Mouse (Mus musculus): Measurements from ENCODE around the gene Krt19. TPM values are rescaled to one million over a fixed set of nuclear protein-coding genes. Genes with fewer than 3 reads are reported as not detected.

Krt19 gene
- not detected in 2 replicates for total RNA-seq (2017)

DNA sequence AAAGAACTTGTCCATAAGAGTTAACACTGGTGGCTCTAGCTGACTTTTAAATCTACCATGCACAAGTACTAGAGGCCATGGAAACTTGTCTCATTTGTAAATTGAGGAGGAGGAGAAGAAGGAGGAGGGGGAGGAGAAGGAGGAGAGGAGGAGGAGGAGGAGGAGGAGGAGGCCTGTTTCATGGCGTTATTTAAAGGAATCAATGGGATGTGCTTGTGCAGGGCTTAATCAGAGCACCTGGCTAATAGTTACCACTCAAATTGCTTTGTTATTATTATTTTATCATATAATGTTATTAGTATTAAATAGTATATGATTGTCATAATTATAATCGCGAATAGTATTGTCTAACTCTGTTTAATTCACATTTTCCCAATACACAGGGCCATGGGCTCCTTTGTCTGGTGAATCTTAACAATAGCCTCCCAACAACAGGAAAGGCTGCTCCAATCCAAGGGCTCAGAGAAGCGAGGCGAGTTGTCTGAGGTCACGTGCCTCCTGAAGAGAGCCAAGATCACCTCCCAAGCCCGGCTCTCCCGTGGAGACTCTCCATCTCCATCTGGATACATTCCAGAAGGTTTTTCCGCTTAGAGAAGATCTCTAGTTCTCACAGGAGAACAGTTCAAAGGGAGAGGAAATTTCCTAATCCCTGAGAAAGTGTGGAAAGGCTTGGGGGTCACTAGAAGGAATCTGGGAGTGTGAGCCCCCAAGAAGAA lies at the start of gene Krt19:
Gene Krt19 (minus strand): TSS at position 51 of the 716 bp plus-strand sequence.
- ATAC-seq (replicated peaks in 1 of 2; ENCODE audit: insufficient read depth in 1 of 2, low FRiP score in 2 of 2, low TSS enrichment in 1 of 2, low read depth in 1 of 2, poor library complexity in 2 of 2, severe bottlenecking in 2 of 2), result no peak

- ATAC-seq (replicated peaks in 1 of 2; ENCODE audit: insufficient read depth in 1 of 2, low FRiP score in 2 of 2, low TSS enrichment in 1 of 2, low read depth in 1 of 2, poor library complexity in 2 of 2, severe bottlenecking in 2 of 2), result no peak
These were observed 44.5 kb upstream of the Krt19 start, which contains the start of gene Krt9 for GRCm38 (mm10) chr11:100192992-100193391. Krt9 (minus strand) TSS chr11:100193246.

- no peak for ATAC-seq (replicated peaks in 1 of 2; ENCODE audit: insufficient read depth in 1 of 2, low FRiP score in 2 of 2, low TSS enrichment in 1 of 2, low read depth in 1 of 2, poor library complexity in 2 of 2, severe bottlenecking in 2 of 2)
These were observed 43.4 kb upstream of the Krt19 start for GRCm38 (mm10) chr11:100191820-100192219.

GRCm38 (mm10) chr11:100186736-100187135 lies 38.3 kb upstream of the Krt19 start:
- no peak for ATAC-seq (replicated peaks in 1 of 2; ENCODE audit: insufficient read depth in 1 of 2, low FRiP score in 2 of 2, low TSS enrichment in 1 of 2, low read depth in 1 of 2, poor library complexity in 2 of 2, severe bottlenecking in 2 of 2)

DNA sequence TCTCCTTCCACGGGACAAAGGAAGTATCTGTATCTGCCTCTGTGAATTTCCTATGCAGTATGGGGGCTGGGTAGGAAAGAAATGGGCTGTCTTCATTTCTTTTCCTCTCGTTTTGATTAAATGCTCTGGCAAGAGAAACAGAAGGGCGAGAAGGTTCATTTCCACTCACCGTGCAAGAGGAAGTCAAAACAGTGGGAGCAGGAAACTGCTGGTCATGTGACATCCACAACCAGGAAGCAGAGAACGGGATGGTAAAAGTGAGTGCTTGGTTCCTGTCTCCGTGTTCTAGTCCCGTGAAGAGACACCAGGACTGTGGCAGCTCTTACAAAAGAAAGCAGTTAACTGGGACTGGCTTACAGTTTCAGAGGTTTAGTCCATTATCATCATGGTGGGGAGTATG lies 33.3 kb upstream of the Krt19 start:
- ATAC-seq (replicated peaks in 1 of 2; ENCODE audit: insufficient read depth in 1 of 2, low FRiP score in 2 of 2, low TSS enrichment in 1 of 2, low read depth in 1 of 2, poor library complexity in 2 of 2, severe bottlenecking in 2 of 2), result no peak

DNA sequence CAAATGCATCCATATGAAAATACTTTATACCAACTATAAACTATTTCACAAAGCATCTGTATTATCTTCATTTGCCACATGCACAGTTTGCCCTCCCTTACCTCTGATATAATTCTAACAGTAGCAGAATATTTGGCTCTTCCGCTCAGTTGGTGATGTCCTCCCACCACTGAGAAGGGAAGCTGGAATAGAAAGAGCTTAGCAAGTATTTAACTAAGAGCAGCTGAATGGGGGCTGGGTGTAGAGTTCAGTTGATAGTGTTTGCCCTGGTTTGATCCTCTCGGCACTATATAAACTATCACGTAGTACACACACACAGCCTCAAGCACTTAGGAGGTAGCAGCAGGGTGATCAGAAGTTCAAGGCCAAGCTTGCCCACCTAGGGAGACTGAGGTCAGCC lies 30.8 kb upstream of the Krt19 start:
- no peak for ATAC-seq (replicated peaks in 1 of 2; ENCODE audit: insufficient read depth in 1 of 2, low FRiP score in 2 of 2, low TSS enrichment in 1 of 2, low read depth in 1 of 2, poor library complexity in 2 of 2, severe bottlenecking in 2 of 2)

DNA sequence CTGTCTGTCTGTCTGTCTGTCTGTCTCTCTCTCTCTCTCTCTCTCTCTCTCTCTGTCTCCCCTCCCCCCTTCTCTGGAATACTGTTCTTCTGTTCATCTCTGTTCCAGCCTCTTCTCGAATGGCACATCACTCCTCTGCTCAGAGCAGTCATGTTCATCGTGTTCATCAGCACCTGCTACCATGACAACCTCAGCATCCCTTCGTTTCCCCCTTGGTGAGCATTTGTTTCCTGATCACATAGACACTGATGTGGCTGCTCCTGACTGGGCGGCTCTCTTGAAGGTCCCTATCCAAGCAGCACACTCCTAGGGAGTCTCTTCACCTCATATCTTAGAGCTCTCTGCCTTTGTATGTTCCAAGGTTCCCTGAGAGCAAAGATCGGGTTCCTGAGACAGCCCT lies 29.8 kb upstream of the Krt19 start:
- no peak for ATAC-seq (replicated peaks in 1 of 2; ENCODE audit: insufficient read depth in 1 of 2, low FRiP score in 2 of 2, low TSS enrichment in 1 of 2, low read depth in 1 of 2, poor library complexity in 2 of 2, severe bottlenecking in 2 of 2)

GRCm38 (mm10) chr11:100176791-100177190 lies 28.3 kb upstream of the Krt19 start:
- ATAC-seq (replicated peaks in 1 of 2; ENCODE audit: insufficient read depth in 1 of 2, low FRiP score in 2 of 2, low TSS enrichment in 1 of 2, low read depth in 1 of 2, poor library complexity in 2 of 2, severe bottlenecking in 2 of 2), result no peak

DNA sequence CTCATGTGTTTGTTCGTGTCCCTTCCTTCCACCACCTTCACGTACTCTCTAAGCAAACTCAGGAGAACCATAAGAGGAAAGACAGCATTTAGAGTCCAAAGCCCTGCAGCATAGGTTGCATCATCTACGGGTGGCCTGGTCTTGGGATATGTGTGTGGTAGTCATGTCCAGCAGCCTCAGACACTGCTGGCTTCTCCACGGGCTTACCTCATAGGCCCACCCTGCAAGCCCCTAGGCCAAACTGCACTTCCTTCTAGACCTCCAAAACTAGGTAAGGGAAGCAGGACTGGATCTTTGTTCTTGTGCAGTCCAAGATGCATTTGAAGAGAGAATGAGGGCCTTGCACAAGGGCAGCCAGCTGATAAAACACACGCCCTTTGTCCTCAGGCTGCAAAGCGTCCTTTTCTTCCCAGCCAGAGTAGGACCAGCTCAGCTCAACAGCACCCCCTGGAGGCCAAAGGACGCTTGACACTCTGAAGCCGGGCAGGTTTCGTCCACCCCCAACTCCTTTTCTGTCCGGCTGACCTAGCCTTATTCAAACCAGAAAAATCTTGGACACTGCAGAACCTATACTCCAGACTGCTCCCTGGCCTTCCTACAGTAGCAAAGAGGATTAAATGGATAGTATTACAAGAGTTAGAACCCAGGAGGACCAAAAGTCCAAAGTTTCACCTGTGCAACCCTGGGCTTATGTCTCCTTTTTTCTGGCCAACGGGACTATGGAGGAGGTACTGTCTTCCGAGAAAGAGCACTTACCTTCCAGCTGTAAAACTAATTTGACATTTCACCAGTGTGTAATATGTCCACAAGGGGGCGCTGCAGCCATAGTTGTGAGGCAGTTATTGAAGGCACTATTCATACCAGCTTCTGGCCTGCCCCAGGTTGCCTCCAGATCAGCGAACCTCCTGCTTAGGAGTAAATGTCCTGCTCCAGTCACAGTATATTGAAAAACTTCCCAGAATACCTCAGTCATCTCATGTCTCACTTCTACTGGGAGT lies 20.6 kb upstream of the Krt19 start:
- ATAC-seq (replicated peaks in 1 of 2; ENCODE audit: insufficient read depth in 1 of 2, low FRiP score in 2 of 2, low TSS enrichment in 1 of 2, low read depth in 1 of 2, poor library complexity in 2 of 2, severe bottlenecking in 2 of 2), result peak in 1 of 2 experiments; percentile 36; a peak in 2 of 4 replicates

GRCm38 (mm10) chr11:100168071-100168470 lies 19.6 kb upstream of the Krt19 start:
- ATAC-seq (replicated peaks in 1 of 2; ENCODE audit: insufficient read depth in 1 of 2, low FRiP score in 2 of 2, low TSS enrichment in 1 of 2, low read depth in 1 of 2, poor library complexity in 2 of 2, severe bottlenecking in 2 of 2), result no peak

DNA sequence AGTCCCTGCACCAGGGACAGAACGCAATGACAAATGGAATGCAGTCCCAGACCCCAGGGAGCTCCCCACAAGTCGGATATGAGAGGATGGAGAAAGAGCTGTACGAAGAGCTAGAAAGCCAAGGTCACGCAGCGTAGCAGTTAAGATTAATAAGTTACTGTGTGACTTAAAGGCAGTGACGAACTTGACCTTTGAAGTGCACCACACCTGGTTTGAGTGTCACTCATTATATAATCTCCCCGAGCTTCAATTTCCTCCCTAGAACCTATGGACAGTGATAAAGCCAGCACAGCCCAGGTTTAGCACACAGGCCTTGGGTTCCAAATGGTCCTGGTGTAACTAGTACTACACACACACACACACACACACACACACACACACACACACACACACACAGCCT lies 15.9 kb upstream of the Krt19 start:
- ATAC-seq (replicated peaks in 1 of 2; ENCODE audit: insufficient read depth in 1 of 2, low FRiP score in 2 of 2, low TSS enrichment in 1 of 2, low read depth in 1 of 2, poor library complexity in 2 of 2, severe bottlenecking in 2 of 2), result no peak

GRCm38 (mm10) chr11:100157908-100158477 lies 9.5 kb upstream of the Krt19 start:
- ATAC-seq (replicated peaks in 1 of 2; ENCODE audit: insufficient read depth in 1 of 2, low FRiP score in 2 of 2, low TSS enrichment in 1 of 2, low read depth in 1 of 2, poor library complexity in 2 of 2, severe bottlenecking in 2 of 2), result no peak

- ATAC-seq (replicated peaks in 1 of 2; ENCODE audit: insufficient read depth in 1 of 2, low FRiP score in 2 of 2, low TSS enrichment in 1 of 2, low read depth in 1 of 2, poor library complexity in 2 of 2, severe bottlenecking in 2 of 2), result no peak
These were observed 8.9 kb upstream of the Krt19 start for GRCm38 (mm10) chr11:100157331-100157730.

DNA sequence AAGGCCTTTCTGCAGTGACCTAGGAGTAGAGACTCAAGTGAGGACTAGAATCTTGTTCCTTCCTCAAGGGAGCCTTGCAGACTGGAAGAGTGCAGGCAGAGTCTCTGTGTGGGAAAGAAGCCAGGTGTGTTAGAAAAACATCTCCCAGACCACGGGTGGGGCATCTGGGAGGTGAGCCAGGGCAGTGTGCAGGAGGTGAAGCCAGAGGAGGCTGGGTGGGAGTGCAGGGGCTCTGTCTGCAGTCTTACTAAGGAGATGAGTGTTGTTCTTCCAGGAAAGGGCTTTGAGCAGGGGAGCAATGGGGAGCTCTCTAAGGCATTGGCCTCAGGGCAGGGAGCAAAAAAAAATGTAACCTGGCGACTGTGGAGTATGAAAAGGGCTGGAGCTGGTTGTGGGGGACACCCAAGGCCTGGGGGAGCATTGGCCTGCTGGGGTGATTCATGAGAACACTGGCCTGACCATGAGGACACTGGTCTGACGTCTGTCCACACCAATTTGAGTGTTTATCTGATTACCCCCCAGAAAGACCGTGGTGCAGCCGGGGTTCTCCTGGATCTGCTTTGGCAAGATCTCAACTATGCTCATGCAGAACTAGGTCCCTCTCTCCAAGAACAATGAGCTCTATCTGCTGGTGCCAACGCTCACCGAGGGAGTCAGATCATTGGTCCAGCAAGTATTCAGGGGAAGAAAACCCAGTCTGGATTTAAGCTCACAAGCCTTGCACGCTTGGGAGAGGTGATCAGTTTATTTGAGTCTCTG lies 7.2 kb upstream of the Krt19 start:
- ATAC-seq (replicated peaks in 1 of 2; ENCODE audit: insufficient read depth in 1 of 2, low FRiP score in 2 of 2, low TSS enrichment in 1 of 2, low read depth in 1 of 2, poor library complexity in 2 of 2, severe bottlenecking in 2 of 2), result no peak

GRCm38 (mm10) chr11:100147566-100148353 lies 705 bp downstream of the Krt19 start:
- ATAC-seq (replicated peaks in 1 of 2; ENCODE audit: insufficient read depth in 1 of 2, low FRiP score in 2 of 2, low TSS enrichment in 1 of 2, low read depth in 1 of 2, poor library complexity in 2 of 2, severe bottlenecking in 2 of 2), result no peak

GRCm38 (mm10) chr11:100145858-100146560 lies 2.5 kb downstream of the Krt19 start:
- ATAC-seq (replicated peaks in 1 of 2; ENCODE audit: insufficient read depth in 1 of 2, low FRiP score in 2 of 2, low TSS enrichment in 1 of 2, low read depth in 1 of 2, poor library complexity in 2 of 2, severe bottlenecking in 2 of 2), result no peak

Data from hematopoietic stem cell, adult 5-6 weeks (primary cell).